Mouse (Mus musculus) intestine, embryonic 14.5 days (tissue): Measurements from ENCODE around the gene Rab8b. TPM values are rescaled to one million over a fixed set of nuclear protein-coding genes. Genes with fewer than 3 reads are reported as not detected.

ENCODE experiments used
- ATAC-seq: fragments of 200-750 bp; cut with Nextera tagmentation; replicated peaks from 2 replicates; pipeline ENCODE4 v1.8.0; 2017; ENCODE audit warnings: low read depth, moderate number of reproducible peaks, moderate TSS enrichment, moderate library complexity; ENCODE audit not compliant: low FRiP score, low TSS enrichment
- DNase-seq: peaks from one replicate; pipeline ENCODE4 v3.0.0-alpha.2; 2018; ENCODE audit warnings: low spot score
- H3K27ac ChIP-seq: fragments of 300-500 bp; sonication (generic); 2 replicates; pipeline ENCODE4 v1.5.1; 2014; ENCODE audit warnings: low read depth, mild to moderate bottlenecking, control low read depth
- H3K27me3 ChIP-seq: fragments of 300-500 bp; sonication (generic); replicated peaks from 2 replicates; pipeline ENCODE4 v1.6.1; 2014; ENCODE audit warnings: low read length, control low read depth; ENCODE audit not compliant: control insufficient read depth, insufficient read depth
- H3K36me3 ChIP-seq: fragments of 300-500 bp; sonication (generic); 2 replicates; pipeline ENCODE4 v1.6.1; 2014; ENCODE audit warnings: low read length, control low read depth; ENCODE audit not compliant: control insufficient read depth, insufficient read depth
- H3K4me1 ChIP-seq: fragments of 300-500 bp; sonication (generic); replicated peaks from 2 replicates; pipeline ENCODE4 v1.6.1; 2014; ENCODE audit warnings: low read length, control low read depth, mixed read lengths; ENCODE audit not compliant: control insufficient read depth, insufficient read depth
- H3K4me2 ChIP-seq: fragments of 300-500 bp; sonication (generic); 2 replicates; pipeline ENCODE4 v1.6.1; 2014; ENCODE audit warnings: low read length
- H3K4me3 ChIP-seq: fragments of 300-500 bp; sonication (generic); 2 replicates; pipeline ENCODE4 v1.5.1; 2014; ENCODE audit warnings: low read depth, low read length, control low read depth, mixed read lengths
- H3K9ac ChIP-seq: fragments of 300-500 bp; sonication (generic); 2 replicates; pipeline ENCODE4 v1.6.1; 2014; ENCODE audit warnings: mild to moderate bottlenecking, low read length
- H3K9me3 ChIP-seq: fragments of 300-500 bp; sonication (generic); 2 replicates; pipeline ENCODE4 v1.6.1; 2016; ENCODE audit warnings: low read length, control low read depth; ENCODE audit not compliant: control insufficient read depth
- WGBS: fragments of 180-500 bp; shearing (Covaris S2); extraction: QIAGEN DNeasy Blood & Tissue Kit; methylation state at CpG from one replicate; pipeline ENCODE4 v1.1.7; 2014; 5-methylcytosine and 5-hydroxymethylcytosine counted together
- polyA plus RNA-seq: library from polyadenylated mRNA; unstranded; fragments of >200 nt; fragmentation: Nextera tagmentation; extraction: Ambion mirVana; gene quantifications from 2 replicates; pipeline ENCODE4 v1.2.1, GENCODE M21; 2014

Rab8b gene
- polyA plus RNA-seq, 1 experiment from 2014 or later: 26.1 TPM

DNA sequence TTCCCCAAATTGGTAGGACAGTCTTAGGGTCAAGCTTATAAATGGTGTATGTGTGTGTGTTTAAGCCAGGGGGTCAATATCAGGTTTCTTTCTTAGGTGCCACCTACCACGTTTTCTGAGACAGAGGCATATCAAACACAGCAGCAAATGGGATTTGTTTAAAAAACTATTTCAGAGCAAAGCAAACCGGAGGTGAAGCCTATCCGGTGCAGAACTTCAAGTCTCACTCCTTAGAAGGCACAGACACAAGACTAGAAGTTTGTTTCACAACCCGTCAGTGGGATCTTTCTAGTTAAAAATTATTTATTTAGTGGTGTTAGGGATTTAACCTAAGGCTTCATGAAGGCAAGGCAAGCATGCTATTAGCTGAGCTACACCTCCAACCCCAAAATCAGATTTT, 25.7 kb upstream of the Rab8b start:
- Histone ChIP-seq H3K4me3 (peak overlapping the region; percentile 95), H3K27ac (peak overlapping the region; percentile 90), H3K4me1 (peaks cover 6% of the 10 kb centered on the region; the same call in 1 of the 2 replicates), H3K4me2 (peak overlapping the region; percentile 92), H3K9me3 (no peaks in the 10 kb centered on the region), H3K36me3 (peaks cover 17% of the 10 kb centered on the region), H3K9ac (peak overlapping the region; percentile 84), H3K27me3 (no peaks in the 10 kb centered on the region)
- WGBS: 12% methylated on average over 4 of the region's 4 CpGs
- ATAC-seq: no peak
- no peak for DNase-seq

- Histone ChIP-seq H3K9me3 (no peaks in the 10 kb centered on the region), H3K27me3 (no peaks in the 10 kb centered on the region), H3K27ac (no peak overlapping the region), H3K9ac (no peak overlapping the region), H3K36me3 (no peaks in the 10 kb centered on the region), H3K4me2 (no peak overlapping the region), H3K4me1 (no peaks in the 10 kb centered on the region), H3K4me3 (no peak overlapping the region)
- DNase-seq: no peak
- WGBS: 7% methylated on average over 4 of the region's 4 CpGs
- no peak for ATAC-seq
Observed at GRCm38 (mm10) chr9:66938836-66939235, 19.3 kb upstream of the Rab8b start.

DNA sequence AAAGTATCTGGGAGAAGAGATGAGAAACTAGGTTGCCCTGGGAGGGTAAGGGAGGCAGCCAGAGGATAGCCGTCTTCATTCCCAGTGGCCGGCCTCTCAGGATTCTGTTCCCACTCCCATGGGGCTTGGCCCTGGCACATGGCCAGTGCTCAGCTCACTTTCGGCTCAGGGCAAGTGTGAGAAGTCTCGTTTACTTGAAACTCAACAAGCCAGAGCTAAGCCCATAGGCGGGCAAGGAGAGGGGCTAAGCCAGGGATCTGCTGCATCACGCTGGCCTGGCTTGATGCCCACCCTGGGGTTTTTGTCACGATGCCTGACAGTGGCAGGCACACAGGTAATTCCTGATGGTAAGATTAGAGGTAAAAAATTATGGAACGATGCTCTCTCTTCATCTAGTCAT, 18.0 kb upstream of the Rab8b start:
- Histone ChIP-seq H3K4me3 (no peak overlapping the region), H3K9ac (no peak overlapping the region), H3K36me3 (no peaks in the 10 kb centered on the region), H3K4me2 (no peak overlapping the region), H3K4me1 (no peaks in the 10 kb centered on the region), H3K27ac (no peak overlapping the region), H3K9me3 (no peaks in the 10 kb centered on the region), H3K27me3 (no peaks in the 10 kb centered on the region)
- 64% methylated on average over 8 of the region's 8 CpGs for WGBS
- no peak for ATAC-seq
- no peak for DNase-seq

DNA sequence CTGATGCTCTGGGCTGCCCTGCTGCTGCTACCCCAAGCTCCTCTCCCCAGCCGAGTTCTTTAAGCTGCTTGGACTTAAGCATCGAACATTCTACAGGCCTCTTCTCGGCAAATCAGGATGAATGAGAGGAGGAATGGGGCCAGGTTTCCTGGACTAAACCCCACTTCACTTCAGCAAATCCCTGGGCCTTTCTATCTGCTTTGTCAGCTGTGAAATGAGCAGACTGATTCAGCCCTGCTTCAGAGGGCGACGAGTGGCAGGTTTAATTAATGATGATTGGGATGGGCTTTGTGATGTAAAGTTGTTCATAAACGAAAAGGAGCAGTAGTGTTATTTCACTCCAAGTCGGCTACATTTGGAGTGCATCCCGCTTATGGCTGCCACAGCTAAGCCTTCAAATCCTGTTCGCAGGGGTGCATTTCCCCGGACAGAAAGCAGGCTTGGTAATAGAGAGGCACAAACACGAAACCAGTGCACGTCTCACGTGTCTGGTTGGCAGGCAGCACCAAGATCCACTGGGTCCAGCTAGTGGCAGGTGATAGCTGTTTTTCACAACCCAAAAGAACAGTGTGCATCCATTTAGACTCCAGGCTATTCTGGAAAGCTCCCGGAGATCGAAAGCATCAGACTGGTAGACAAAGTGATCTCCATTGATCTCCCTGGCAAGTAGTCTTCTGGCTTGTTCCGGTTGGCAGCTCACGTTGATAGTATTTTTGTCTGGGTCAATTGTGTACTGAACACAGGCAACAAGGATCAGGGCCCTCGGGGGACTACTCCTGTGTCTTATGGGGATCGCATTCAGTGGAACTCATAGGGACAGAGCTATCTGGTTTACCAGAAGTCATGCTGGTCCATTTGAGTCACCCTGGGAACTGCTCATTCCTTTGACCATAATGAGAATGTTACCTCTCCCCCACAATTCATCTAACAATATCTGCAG, 14.7 kb upstream of the Rab8b start:
- ATAC-seq (no peak), DNase-seq (peak; percentile 49)
- WGBS: 74% methylated on average over 19 of the region's 19 CpGs
- H3K9ac ChIP-seq: no peak overlapping the region
- H3K9me3 ChIP-seq: no peaks in the 10 kb centered on the region
- no peaks in the 10 kb centered on the region for H3K4me1 ChIP-seq
- H3K4me3 ChIP-seq: no peak overlapping the region
- no peak overlapping the region for H3K27ac ChIP-seq
- H3K36me3 ChIP-seq: no peaks in the 10 kb centered on the region
- H3K27me3 ChIP-seq: no peaks in the 10 kb centered on the region
- no peak overlapping the region for H3K4me2 ChIP-seq

DNA sequence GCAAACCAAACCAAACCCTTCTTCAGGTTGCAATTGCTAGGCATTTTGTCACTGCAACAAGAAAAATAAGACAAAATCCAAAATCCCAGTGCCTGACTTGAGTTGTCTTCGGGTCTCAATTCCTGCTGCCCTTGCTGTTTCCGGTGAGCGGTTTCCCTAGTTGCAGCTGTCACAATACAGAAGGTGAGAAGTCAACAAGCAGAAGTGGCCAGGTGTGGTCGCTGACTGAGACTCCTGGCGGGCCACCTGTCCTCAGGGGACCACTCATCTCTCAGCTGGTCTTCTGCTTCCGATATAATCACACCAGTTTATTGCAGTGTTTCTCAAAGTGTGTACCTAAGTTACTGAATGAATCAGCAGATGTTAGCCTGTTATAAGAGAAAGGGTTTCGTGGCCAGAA, 10.9 kb upstream of the Rab8b start:
- Histone ChIP-seq H3K4me1 (no peaks in the 10 kb centered on the region), H3K36me3 (no peaks in the 10 kb centered on the region), H3K4me3 (no peak overlapping the region), H3K27me3 (no peaks in the 10 kb centered on the region), H3K27ac (no peak overlapping the region), H3K4me2 (no peak overlapping the region), H3K9me3 (no peaks in the 10 kb centered on the region), H3K9ac (no peak overlapping the region)
- WGBS: 60% methylated on average over 7 of the region's 7 CpGs
- DNase-seq (peak; percentile 34), ATAC-seq (no peak)

- Histone ChIP-seq H3K4me2 (no peak overlapping the region), H3K36me3 (no peaks in the 10 kb centered on the region), H3K9ac (no peak overlapping the region), H3K27me3 (no peaks in the 10 kb centered on the region), H3K4me1 (no peaks in the 10 kb centered on the region), H3K4me3 (no peak overlapping the region), H3K27ac (no peak overlapping the region), H3K9me3 (no peaks in the 10 kb centered on the region)
- ATAC-seq (no peak), DNase-seq (no peak)
- WGBS: 84% methylated on average over 8 of the region's 8 CpGs
Observed at GRCm38 (mm10) chr9:66927696-66928402, 8.4 kb upstream of the Rab8b start.

DNA sequence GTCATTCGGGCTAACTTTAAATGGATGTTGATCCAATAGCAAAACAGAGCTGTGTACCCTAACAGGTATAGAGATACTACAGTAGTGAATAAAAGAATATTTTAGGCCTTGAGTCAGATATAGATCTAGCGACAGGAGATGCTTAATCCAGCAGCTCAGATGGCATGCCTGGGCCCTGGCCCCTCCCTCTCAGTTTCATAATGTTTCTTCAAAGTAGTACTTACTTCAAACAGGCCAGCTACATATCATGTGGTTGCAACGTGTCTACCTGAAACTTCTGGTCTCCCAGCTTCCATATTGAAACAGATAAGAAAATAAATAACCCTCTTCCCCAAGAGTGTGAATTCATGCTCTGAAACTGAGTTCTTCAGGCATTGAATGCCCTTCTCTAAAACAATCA, 6.4 kb upstream of the Rab8b start:
- Histone ChIP-seq H3K9ac (no peak overlapping the region), H3K4me3 (no peak overlapping the region), H3K9me3 (no peaks in the 10 kb centered on the region), H3K36me3 (no peaks in the 10 kb centered on the region), H3K27ac (no peak overlapping the region), H3K4me2 (no peak overlapping the region), H3K4me1 (no peaks in the 10 kb centered on the region), H3K27me3 (no peaks in the 10 kb centered on the region)
- no peak for ATAC-seq
- 72% methylated on average over 3 of the region's 3 CpGs for WGBS
- DNase-seq: peak; percentile 2

GRCm38 (mm10) chr9:66922076-66922475, 2.6 kb upstream of the Rab8b start:
- Histone ChIP-seq H3K9me3 (no peaks in the 10 kb centered on the region), H3K36me3 (no peaks in the 10 kb centered on the region), H3K4me1 (peaks cover 11% of the 10 kb centered on the region; the same call in 1 of the 2 replicates), H3K4me3 (no peak overlapping the region), H3K27me3 (no peaks in the 10 kb centered on the region), H3K4me2 (no peak overlapping the region), H3K27ac (no peak overlapping the region), H3K9ac (no peak overlapping the region)
- WGBS: 100% methylated on average over 1 of the region's 1 CpGs
- no peak for ATAC-seq
- DNase-seq: no peak
